Mouse (Mus musculus) cerebellum, adult 8-10 months (tissue): ENCODE data around the gene Far2.

Source experiments
- DNase-seq: peaks from one replicate; pipeline ENCODE4 v3.0.0; 2022

The Far2 gene

DNA sequence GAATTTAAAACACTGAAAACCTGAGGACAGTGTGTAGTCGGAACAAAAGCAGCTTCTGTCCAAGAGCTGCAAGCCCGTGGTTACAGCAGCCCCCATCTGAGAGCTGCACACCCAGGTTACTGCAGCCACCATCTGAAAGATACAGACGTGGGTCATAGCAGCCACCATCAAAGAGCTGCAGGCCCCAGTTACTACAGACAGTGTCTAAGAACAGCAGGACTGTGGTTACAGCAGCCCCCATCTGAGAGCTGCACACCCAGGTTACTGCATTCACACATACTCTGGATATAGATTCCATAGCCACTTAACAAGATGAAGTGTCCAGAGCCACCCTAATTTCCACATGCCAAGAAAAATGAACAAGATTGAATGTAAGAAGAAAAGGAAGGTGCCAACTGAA is 180.5 kb downstream of the Far2 start:
- no peak for DNase-seq
